Mouse (Mus musculus): ENCODE measurements around the gene Ino80d. TPM values are rescaled to one million over a fixed set of nuclear protein-coding genes. Genes with fewer than 3 reads are reported as not detected.

The Ino80d gene
- polyA plus RNA-seq, 1 experiment: 14.7 TPM

DNA sequence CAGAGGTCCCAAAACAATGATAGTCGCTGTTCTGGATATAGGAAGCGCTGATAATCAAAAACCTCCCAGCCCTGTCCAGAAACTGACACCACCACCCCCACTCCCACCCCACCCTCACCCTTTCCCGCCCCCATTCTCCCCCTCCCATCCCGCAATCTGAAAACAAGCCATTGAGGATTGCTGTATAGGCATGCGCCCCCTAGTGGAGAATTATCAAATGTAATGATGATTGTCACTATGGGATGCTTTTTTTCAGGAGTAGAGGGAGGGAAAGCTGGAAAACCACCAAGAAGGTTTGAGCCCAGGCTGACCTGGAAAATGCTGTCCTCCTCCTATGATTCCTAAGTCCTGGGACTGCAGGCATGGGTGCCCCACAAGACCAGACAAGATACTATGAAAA, 147.6 kb downstream of the Ino80d start:
- TF ChIP-seq CTCF (IDR thresholded peaks at IDR 0.05; ENCODE audit: insufficient read depth, low read length): peak; percentile 9; the same call in 1 of the 2 replicates
- TF ChIP-seq POLR2A (IDR thresholded peaks at IDR 0.05; ENCODE audit: borderline replicate concordance, extremely low read depth, low read depth, low read length): no peak
- Histone ChIP-seq H3K4me3 (replicated peaks; ENCODE audit: extremely low read depth, low read depth, low read length) (no peak overlapping the region), H3K4me1 (ENCODE audit: control insufficient read depth, insufficient read depth, low read length) (no peaks in the 10 kb centered on the region)
- 23% methylated on average over 5 of the region's 5 CpGs for WGBS
- DNase-seq: no peak

DNA sequence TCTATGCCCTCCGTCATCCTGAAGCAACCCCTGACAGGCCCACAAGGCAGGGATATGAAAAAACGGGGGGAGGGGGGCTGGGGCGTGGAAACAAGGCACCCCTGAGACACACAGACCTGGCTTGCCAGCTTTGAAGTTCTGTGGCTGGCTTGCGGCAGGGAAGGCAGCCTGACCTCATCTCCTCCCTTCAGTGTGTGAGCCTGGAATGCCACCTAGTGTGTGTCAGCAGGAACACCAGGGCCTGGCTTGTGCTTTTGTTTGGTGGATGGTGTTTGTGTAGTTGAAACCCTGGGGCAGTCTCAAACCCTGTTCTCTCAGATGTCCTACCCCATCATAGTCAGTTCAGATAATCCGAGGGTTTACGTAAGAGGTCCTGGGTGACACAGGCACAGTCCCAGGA, 150.2 kb downstream of the Ino80d start:
- peak; percentile 49 for DNase-seq

GRCm38 (mm10) chr1:62956942-62957645, 157.4 kb downstream of the Ino80d start:
- TF ChIP-seq CTCF (IDR thresholded peaks at IDR 0.05; ENCODE audit: insufficient read depth, low read length) (no peak), POLR2A (IDR thresholded peaks at IDR 0.05; ENCODE audit: borderline replicate concordance, extremely low read depth, low read depth, low read length) (no peak)
- no peak overlapping the region for H3K4me3 ChIP-seq (replicated peaks; ENCODE audit: extremely low read depth, low read depth, low read length)
- WGBS: 65% methylated on average over 1 of the region's 1 CpGs
- H3K4me1 ChIP-seq (ENCODE audit: control insufficient read depth, insufficient read depth, low read length): no peaks in the 10 kb centered on the region; the same call in 1 of the 2 replicates
- DNase-seq: no peak

More for the DNA sequence above, 150.2 kb downstream of the Ino80d start:
- Histone ChIP-seq H3K4me3 (replicated peaks; ENCODE audit: extremely low read depth, low read depth, low read length) (no peak overlapping the region), H3K4me1 (ENCODE audit: control insufficient read depth, insufficient read depth, low read length) (no peaks in the 10 kb centered on the region; the same call in 1 of the 2 replicates)
- 18% methylated on average over 6 of the region's 6 CpGs for WGBS
- no peak for TF ChIP-seq POLR2A (IDR thresholded peaks at IDR 0.05; ENCODE audit: borderline replicate concordance, extremely low read depth, low read depth, low read length)
- TF ChIP-seq CTCF (IDR thresholded peaks at IDR 0.05; ENCODE audit: insufficient read depth, low read length): peak; percentile 94

DNA sequence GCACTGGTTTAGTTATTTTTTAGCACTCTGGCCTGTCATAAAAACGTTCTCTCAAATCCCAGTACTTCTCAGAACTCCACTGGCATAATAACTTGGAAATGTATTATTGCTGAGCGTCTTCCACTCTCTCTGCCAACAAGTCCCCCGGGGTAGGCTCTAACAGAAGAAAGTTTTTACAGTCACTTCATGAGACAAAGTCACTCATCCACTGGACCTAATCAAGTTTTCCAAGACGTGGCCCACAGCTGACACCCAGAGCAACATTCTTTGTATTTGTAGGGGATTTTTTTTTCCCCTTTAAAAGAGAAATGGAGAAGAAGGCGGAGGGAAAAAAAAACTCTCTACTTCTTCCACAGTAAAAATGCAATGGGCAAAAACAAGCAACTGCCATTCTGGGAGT, 157.9 kb downstream of the Ino80d start:
- WGBS: 64% methylated on average over 5 of the region's 5 CpGs
- H3K4me1 ChIP-seq (ENCODE audit: control insufficient read depth, insufficient read depth, low read length): no peaks in the 10 kb centered on the region; the same call in 1 of the 2 replicates
- TF ChIP-seq CTCF (IDR thresholded peaks at IDR 0.05; ENCODE audit: insufficient read depth, low read length) (no peak), POLR2A (IDR thresholded peaks at IDR 0.05; ENCODE audit: borderline replicate concordance, extremely low read depth, low read depth, low read length) (no peak)

GRCm38 (mm10) chr1:62955340-62955739, 159.1 kb downstream of the Ino80d start:
- no peak for TF ChIP-seq POLR2A (IDR thresholded peaks at IDR 0.05; ENCODE audit: borderline replicate concordance, extremely low read depth, low read depth, low read length)
- TF ChIP-seq CTCF (IDR thresholded peaks at IDR 0.05; ENCODE audit: insufficient read depth, low read length): no peak
- no peak overlapping the region for H3K4me3 ChIP-seq (replicated peaks; ENCODE audit: extremely low read depth, low read depth, low read length)
- no peak for DNase-seq
- no peaks in the 10 kb centered on the region; the same call in 1 of the 2 replicates for H3K4me1 ChIP-seq (ENCODE audit: control insufficient read depth, insufficient read depth, low read length)
- 79% methylated on average over 6 of the region's 6 CpGs for WGBS

More for the DNA sequence above, 157.9 kb downstream of the Ino80d start:
- DNase-seq: no peak
- no peak overlapping the region for H3K4me3 ChIP-seq (replicated peaks; ENCODE audit: extremely low read depth, low read depth, low read length)

- peaks cover 2% of the 10 kb centered on the region; the same call in 1 of the 2 replicates for H3K4me1 ChIP-seq (ENCODE audit: control insufficient read depth, insufficient read depth, low read length)
- 70% methylated on average over 4 of the region's 4 CpGs for WGBS
- TF ChIP-seq CTCF (IDR thresholded peaks at IDR 0.05; ENCODE audit: insufficient read depth, low read length) (no peak), POLR2A (IDR thresholded peaks at IDR 0.05; ENCODE audit: borderline replicate concordance, extremely low read depth, low read depth, low read length) (no peak)
- no peak for DNase-seq
- H3K4me3 ChIP-seq (replicated peaks; ENCODE audit: extremely low read depth, low read depth, low read length): no peak overlapping the region
These were observed 161.4 kb downstream of the Ino80d start for GRCm38 (mm10) chr1:62953036-62953435.

DNA sequence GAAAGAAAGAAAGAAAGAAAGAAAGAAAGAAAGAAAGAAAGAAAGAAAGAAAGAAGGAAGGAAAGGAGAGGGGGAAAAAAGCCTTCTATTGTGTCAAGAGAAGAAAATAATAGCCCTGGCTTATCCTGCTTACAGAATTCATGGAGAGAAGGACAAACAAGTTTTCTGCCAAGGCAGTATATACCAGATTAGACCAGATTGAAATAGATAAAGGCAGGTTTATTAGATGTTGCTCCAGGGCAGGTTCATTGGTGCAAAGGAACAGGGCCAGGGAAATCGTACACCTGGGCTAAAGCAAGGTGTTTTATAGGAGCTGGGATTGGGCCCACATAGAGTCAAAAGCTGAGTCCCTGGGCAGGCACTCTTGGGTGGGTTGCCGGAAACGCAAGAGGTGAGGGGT, 162.1 kb downstream of the Ino80d start:
- no peak for TF ChIP-seq POLR2A (IDR thresholded peaks at IDR 0.05; ENCODE audit: borderline replicate concordance, extremely low read depth, low read depth, low read length)
- TF ChIP-seq CTCF (IDR thresholded peaks at IDR 0.05; ENCODE audit: insufficient read depth, low read length): no peak
- Histone ChIP-seq H3K4me1 (ENCODE audit: control insufficient read depth, insufficient read depth, low read length) (peaks cover 3% of the 10 kb centered on the region; the same call in 1 of the 2 replicates), H3K4me3 (replicated peaks; ENCODE audit: extremely low read depth, low read depth, low read length) (no peak overlapping the region)
- DNase-seq: no peak
- 88% methylated on average over 3 of the region's 3 CpGs for WGBS

GRCm38 (mm10) chr1:62951067-62951809, 163.2 kb downstream of the Ino80d start:
- DNase-seq: no peak
- Histone ChIP-seq H3K4me1 (ENCODE audit: control insufficient read depth, insufficient read depth, low read length) (peaks cover 3% of the 10 kb centered on the region; the same call in 1 of the 2 replicates), H3K4me3 (replicated peaks; ENCODE audit: extremely low read depth, low read depth, low read length) (no peak overlapping the region)
- WGBS: 52% methylated on average over 7 of the region's 7 CpGs
- TF ChIP-seq CTCF (IDR thresholded peaks at IDR 0.05; ENCODE audit: insufficient read depth, low read length): no peak
- TF ChIP-seq POLR2A (IDR thresholded peaks at IDR 0.05; ENCODE audit: borderline replicate concordance, extremely low read depth, low read depth, low read length): no peak

GRCm38 (mm10) chr1:62950526-62950925, 163.9 kb downstream of the Ino80d start:
- no peak for DNase-seq
- Histone ChIP-seq H3K4me1 (ENCODE audit: control insufficient read depth, insufficient read depth, low read length) (peaks cover 3% of the 10 kb centered on the region; the same call in 1 of the 2 replicates), H3K4me3 (replicated peaks; ENCODE audit: extremely low read depth, low read depth, low read length) (no peak overlapping the region)
- WGBS: 86% methylated on average over 9 of the region's 9 CpGs
- TF ChIP-seq CTCF (IDR thresholded peaks at IDR 0.05; ENCODE audit: insufficient read depth, low read length) (no peak), POLR2A (IDR thresholded peaks at IDR 0.05; ENCODE audit: borderline replicate concordance, extremely low read depth, low read depth, low read length) (no peak)

Data from lung, adult 2 months (tissue).